23 mouse cellular contexts compared by ENCODE assay signal in the genomic region with DNA sequence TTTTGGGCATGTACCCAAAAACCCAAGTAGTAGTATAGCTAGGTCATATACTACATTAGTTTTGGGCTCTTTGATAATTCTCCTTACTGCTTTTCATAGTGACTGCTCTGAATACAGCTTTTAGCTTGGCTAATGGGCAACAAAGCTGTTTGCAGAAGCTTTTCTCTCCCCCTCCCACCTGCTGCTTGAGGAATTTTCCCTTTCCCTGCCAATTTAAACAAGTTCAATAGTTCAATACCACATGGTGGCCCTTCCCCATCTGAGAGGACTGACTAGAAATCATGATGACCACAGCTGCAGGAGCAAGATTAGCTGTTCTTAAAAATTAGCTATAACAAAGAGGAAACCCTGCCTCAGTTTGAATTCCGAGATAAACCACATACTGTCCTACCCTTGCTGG. TPM values are rescaled to one million over a fixed set of nuclear protein-coding genes. Genes with fewer than 3 reads are reported as not detected.
A peak's percentile ranks its signal among the peaks of the same experiment; 100 is the strongest.
DNase-seq lines count a peak whose midpoint lies in the region; ATAC-seq and TF ChIP-seq lines count a peak whose summit lies in the region.
"Had no signal": no experiment of that assay in that cellular context is flagged by ENCODE, and none has a peak within 500 bp of the region (broad histone marks: within the 10 kb centered on the region; RNA-seq: fewer than 3 reads in every experiment).

No protein-coding gene starts in this region.

- no peaks in the 10 kb centered on the region for H3K9me3 ChIP-seq in forebrain, embryonic 14.5 days (replicated peaks; ENCODE audit: control insufficient read depth, low read length)
- H3K9me3 ChIP-seq in forebrain, postnatal 0 days (ENCODE audit: low read length): no peaks in the 10 kb centered on the region
- no peaks in the 10 kb centered on the region for H3K9me3 ChIP-seq in midbrain, embryonic 14.5 days (ENCODE audit: control insufficient read depth, low read length)
- H3K9me3 ChIP-seq in midbrain, embryonic 10.5 days (replicated peaks): no peaks in the 10 kb centered on the region
- H3K9me3 ChIP-seq: hindbrain, embryonic 13.5 days; liver, embryonic 15.5 days; midbrain, embryonic 12.5 days had no signal

- H3K9ac ChIP-seq in forebrain, embryonic 14.5 days (ENCODE audit: low read length): no peak overlapping the region
- no peak overlapping the region for H3K9ac ChIP-seq in forebrain, postnatal 0 days
- H3K9ac ChIP-seq in midbrain, embryonic 14.5 days (replicated peaks; ENCODE audit: low read length): no peak overlapping the region
- H3K9ac ChIP-seq: hindbrain, embryonic 13.5 days; liver, embryonic 15.5 days; midbrain, embryonic 12.5 days had no signal

- no peak overlapping the region for H3K4me2 ChIP-seq in forebrain, embryonic 14.5 days (ENCODE audit: low read length)
- no peak overlapping the region for H3K4me2 ChIP-seq in forebrain, postnatal 0 days (ENCODE audit: low read depth)
- H3K4me2 ChIP-seq in midbrain, embryonic 14.5 days (ENCODE audit: low read length): no peak overlapping the region
- H3K4me2 ChIP-seq: hindbrain, embryonic 13.5 days; liver, embryonic 15.5 days; midbrain, embryonic 12.5 days had no signal

- ATAC-seq in forebrain, embryonic 14.5 days: no peak; the same call in 1 of the 2 replicates
- no peak for ATAC-seq in forebrain, postnatal 0 days
- no peak for ATAC-seq in midbrain, embryonic 14.5 days (ENCODE audit: low FRiP score, low TSS enrichment)
- ATAC-seq: intestine, embryonic 16.5 days had no signal

- no peak overlapping the region for H3K4me3 ChIP-seq in forebrain, embryonic 14.5 days (ENCODE audit: low read depth, low read length)
- no peak overlapping the region for H3K4me3 ChIP-seq in forebrain, postnatal 0 days (ENCODE audit: low read depth, low read length)
- no peak overlapping the region for H3K4me3 ChIP-seq in midbrain, embryonic 14.5 days (replicated peaks; ENCODE audit: low read depth, low read length)
- H3K4me3 ChIP-seq in midbrain, embryonic 10.5 days: no peak overlapping the region
- H3K4me3 ChIP-seq: hindbrain, embryonic 13.5 days; liver, embryonic 15.5 days; midbrain, embryonic 12.5 days had no signal

- H3K27me3 ChIP-seq in forebrain, embryonic 14.5 days (replicated peaks; ENCODE audit: control insufficient read depth, insufficient read depth, low read length): no peaks in the 10 kb centered on the region
- no peaks in the 10 kb centered on the region for H3K27me3 ChIP-seq in forebrain, postnatal 0 days (ENCODE audit: insufficient read depth, low read length)
- no peaks in the 10 kb centered on the region for H3K27me3 ChIP-seq in midbrain, embryonic 14.5 days (ENCODE audit: control insufficient read depth, insufficient read depth, low read length)
- H3K27me3 ChIP-seq in midbrain, embryonic 10.5 days (ENCODE audit: low read depth, poor library complexity, severe bottlenecking): no peaks in the 10 kb centered on the region
- H3K27me3 ChIP-seq: hindbrain, embryonic 13.5 days; liver, embryonic 15.5 days; midbrain, embryonic 12.5 days had no signal

- no peaks in the 10 kb centered on the region for H3K4me1 ChIP-seq in forebrain, embryonic 14.5 days (ENCODE audit: control insufficient read depth, insufficient read depth, low read length)
- H3K4me1 ChIP-seq in forebrain, postnatal 0 days (ENCODE audit: insufficient read depth): no peaks in the 10 kb centered on the region
- H3K4me1 ChIP-seq in midbrain, embryonic 14.5 days (ENCODE audit: control insufficient read depth, insufficient read depth, low read length): no peaks in the 10 kb centered on the region
- H3K4me1 ChIP-seq in midbrain, embryonic 10.5 days: no peaks in the 10 kb centered on the region; the same call in 1 of the 2 replicates
- H3K4me1 ChIP-seq: hindbrain, embryonic 13.5 days; liver, embryonic 15.5 days; midbrain, embryonic 12.5 days had no signal

- no peaks in the 10 kb centered on the region; the same call in 1 of the 2 replicates for H3K36me3 ChIP-seq in forebrain, embryonic 14.5 days (ENCODE audit: control insufficient read depth, insufficient read depth, low read length)
- H3K36me3 ChIP-seq in forebrain, postnatal 0 days (ENCODE audit: insufficient read depth): 0 out of 2 replicates have a peak, but pooled peaks cover 4% of the 10 kb centered on the region
- 0 out of 2 replicates have a peak, but pooled peaks cover 6% of the 10 kb centered on the region for H3K36me3 ChIP-seq in midbrain, embryonic 14.5 days (ENCODE audit: control insufficient read depth, insufficient read depth, low read length)
- peaks cover 10% of the 10 kb centered on the region for H3K36me3 ChIP-seq in midbrain, embryonic 10.5 days

- no peak for TF ChIP-seq CTCF in forebrain, postnatal 0 days (IDR thresholded peaks at IDR 0.05; ENCODE audit: low read depth)

- no peak overlapping the region for H3K27ac ChIP-seq in forebrain, embryonic 14.5 days (ENCODE audit: low read depth, low read length)
- no peak overlapping the region for H3K27ac ChIP-seq in forebrain, postnatal 0 days (ENCODE audit: low read depth, low read length)
- no peak overlapping the region for H3K27ac ChIP-seq in midbrain, embryonic 14.5 days (replicated peaks; ENCODE audit: low read depth, low read length)
- H3K27ac ChIP-seq in midbrain, embryonic 10.5 days (replicated peaks): no peak overlapping the region
- H3K27ac ChIP-seq: hindbrain, embryonic 13.5 days; kidney, postnatal 0 days; liver, embryonic 15.5 days; midbrain, embryonic 12.5 days had no signal

- 16% methylated on average over 1 of the region's 1 CpGs for WGBS in forebrain, embryonic 14.5 days
- WGBS in forebrain, postnatal 0 days: 27% methylated on average over 1 of the region's 1 CpGs
- 62% methylated on average over 1 of the region's 1 CpGs for WGBS in midbrain, embryonic 14.5 days
- WGBS in midbrain, embryonic 10.5 days: 62% methylated on average over 1 of the region's 1 CpGs

- DNase-seq in forebrain, embryonic 14.5 days (ENCODE audit: low spot score): peak; percentile 25
- no peak for DNase-seq in forebrain, postnatal 0 days
- peak; percentile 25 for DNase-seq in midbrain, embryonic 14.5 days
- no peak for DNase-seq in midbrain, embryonic 10.5 days (ENCODE audit: low spot score)
- DNase-seq in NIH3T3 (ENCODE audit: low read depth): peak; percentile 36
- peak; percentile 15 for DNase-seq in mesoderm, embryonic 11.5 days (ENCODE audit: low read depth, low spot score)
- DNase-seq in kidney, adult 9 months: no peak
- DNase-seq: adrenal gland, postnatal 10 days; cerebellum, adult 2 months; gastrocnemius, postnatal 36 days; left cerebral cortex, postnatal 4 days; right cerebral cortex, postnatal 25 days; thymus, postnatal 14 days had no signal

RNA-seq across cellular contexts. Expression of gene Amy1, which starts 15.7 kb away (rescaled TPM):
- 10.7 TPM in 2 replicates for polyA plus RNA-seq in forebrain, embryonic 14.5 days (2014; fragmentation: Nextera tagmentation; extraction: Ambion mirVana)
- total RNA-seq in forebrain, postnatal 0 days (2014; rRNA removed): 27.8 and 53.7 TPM in 2 replicates
- 14.4 and 17.5 TPM in 2 replicates for polyA plus RNA-seq in forebrain, postnatal 0 days (2015; fragmentation: Nextera tagmentation; extraction: Ambion mirVana)
- polyA plus RNA-seq in midbrain, embryonic 14.5 days (2014; fragmentation: Nextera tagmentation; extraction: Ambion mirVana): 29.2 TPM in 2 replicates
- 0.16 and 1.8 TPM in 2 replicates for polyA plus RNA-seq in midbrain, embryonic 10.5 days (2016; fragmentation: Nextera tagmentation; extraction: Ambion mirVana)

RNA-seq across cellular contexts. Expression of gene Rnpc3, which starts 39.1 kb away (rescaled TPM):
- polyA plus RNA-seq in forebrain, embryonic 14.5 days (2014; fragmentation: Nextera tagmentation; extraction: Ambion mirVana): 52.2 and 57.8 TPM in 2 replicates
- 47.6 and 54.6 TPM in 2 replicates for total RNA-seq in forebrain, postnatal 0 days (2014; rRNA removed)
- 34.9 and 39.5 TPM in 2 replicates for polyA plus RNA-seq in forebrain, postnatal 0 days (2015; fragmentation: Nextera tagmentation; extraction: Ambion mirVana)
- 64.0 and 78.9 TPM in 2 replicates for polyA plus RNA-seq in midbrain, embryonic 14.5 days (2014; fragmentation: Nextera tagmentation; extraction: Ambion mirVana)
- 34.1 and 40.6 TPM in 2 replicates for polyA plus RNA-seq in midbrain, embryonic 10.5 days (2016; fragmentation: Nextera tagmentation; extraction: Ambion mirVana)

RNA-seq across cellular contexts. Expression of gene Amy2a1, which starts 58.6 kb away (rescaled TPM):
- polyA plus RNA-seq in forebrain, embryonic 14.5 days (2014; fragmentation: Nextera tagmentation; extraction: Ambion mirVana): not detected in 2 replicates
- not detected in 2 replicates for total RNA-seq in forebrain, postnatal 0 days (2014; rRNA removed)
- polyA plus RNA-seq in forebrain, postnatal 0 days (2015; fragmentation: Nextera tagmentation; extraction: Ambion mirVana): not detected in 2 replicates
- polyA plus RNA-seq in midbrain, embryonic 14.5 days (2014; fragmentation: Nextera tagmentation; extraction: Ambion mirVana): not detected in 2 replicates
- polyA plus RNA-seq in midbrain, embryonic 10.5 days (2016; fragmentation: Nextera tagmentation; extraction: Ambion mirVana): not detected in 2 replicates
- total RNA-seq: adrenal gland, postnatal 10 days; common myeloid progenitor, adult 5-6 weeks; ES-E14; gastrocnemius, postnatal 36 days; layer of hippocampus, adult 18-20 months; left cerebral cortex, postnatal 4 days had no signal
- polyA plus RNA-seq: heart, postnatal 0 days; hindbrain, embryonic 13.5 days; kidney, postnatal 0 days; midbrain, embryonic 12.5 days; neural tube, embryonic 11.5 days had no signal

Comparison
In these comparisons a context has a peak if more than half of its experiments do, and no peak if none do; other contexts are left out.
1. DNase-seq: peak in forebrain, embryonic 14.5 days (single experiment), midbrain, embryonic 14.5 days (single experiment), NIH3T3 (single experiment) and mesoderm, embryonic 11.5 days (single experiment); none in forebrain, postnatal 0 days (single experiment), midbrain, embryonic 10.5 days (single experiment) and kidney, adult 9 months (single experiment).